Mouse (Mus musculus) left cerebral cortex, postnatal 4 days (tissue): Measurements from ENCODE around the gene Dnaic1. TPM values are rescaled to one million over a fixed set of nuclear protein-coding genes. Genes with fewer than 3 reads are reported as not detected.
A peak's percentile ranks its signal among the peaks of the same experiment; 100 is the strongest.
"Not testable (repeated sequence)": the region's sequence is repeated elsewhere in the genome, so short reads cannot be mapped to it uniquely, and the experiment has no call there.

Source experiments
- DNase-seq: peaks from one replicate; pipeline ENCODE4 v3.0.0-alpha.2; 2022
- intact Hi-C: fragments of 180-260 bp; cut with DNase I; formaldehyde crosslinking; loops from one replicate; pipeline ENCODE4 v1.15.1; 2025
- total RNA-seq, 2 experiments: library from RNA; stranded (reverse); gene quantifications; 2 replicates each; pipeline ENCODE4 v1.2.3; 2021

The Dnaic1 gene
- total RNA-seq, 2 experiments from 2014 or later, result 2.1 to 3.7 TPM

DNA sequence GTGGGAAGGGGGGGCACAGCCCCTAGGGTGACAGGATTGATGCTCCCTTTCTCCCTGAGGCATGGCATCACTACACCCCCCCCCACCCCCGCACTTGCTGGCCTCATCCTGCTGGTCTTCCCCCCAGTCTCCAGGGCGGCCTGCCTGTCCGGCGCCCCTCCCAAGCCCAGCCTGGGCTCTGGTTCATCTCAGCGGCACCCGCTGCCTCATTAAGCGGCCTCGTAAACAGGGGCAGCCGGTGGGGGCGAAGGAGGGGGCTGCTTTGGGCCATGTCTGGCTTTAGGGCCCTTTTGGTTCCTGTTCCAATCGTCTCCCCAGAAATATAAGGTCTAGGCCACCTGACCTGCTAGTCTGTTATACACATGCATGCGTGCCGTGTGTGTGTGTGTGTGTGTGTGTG is 90.0 kb downstream of the Dnaic1 start:
- intact Hi-C loops, result no loop called here
- no peak for DNase-seq

DNA sequence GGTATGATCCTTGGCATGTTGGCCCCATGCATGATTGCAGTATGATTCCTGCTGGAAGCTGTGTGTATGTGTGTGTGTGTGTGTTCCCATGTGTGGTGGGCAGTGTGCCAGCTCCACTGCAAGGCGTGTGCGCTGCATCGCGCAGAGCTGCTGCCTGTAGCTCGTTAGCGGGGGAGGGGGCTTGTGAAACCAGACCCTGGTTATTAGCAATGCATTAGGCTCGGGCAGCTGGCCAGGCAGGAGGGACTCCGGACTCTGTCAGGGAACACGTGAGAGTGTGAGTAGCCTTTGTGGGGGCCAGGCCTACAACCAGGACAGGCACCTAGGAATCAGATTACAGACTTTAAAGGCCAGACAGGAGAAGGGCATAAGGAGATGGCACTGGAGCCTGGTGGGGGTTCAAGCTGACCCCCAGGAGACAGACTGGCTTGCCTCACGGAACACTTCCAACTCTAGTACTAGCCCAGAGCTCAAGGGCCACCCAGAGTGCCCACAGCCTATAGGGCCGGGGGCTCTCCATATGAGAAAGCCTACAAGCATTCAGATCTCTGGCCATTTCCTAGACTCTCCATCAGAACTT is 91.4 kb downstream of the Dnaic1 start:
- peak; percentile 59 for DNase-seq
- intact Hi-C loops, result no loop called here

DNA sequence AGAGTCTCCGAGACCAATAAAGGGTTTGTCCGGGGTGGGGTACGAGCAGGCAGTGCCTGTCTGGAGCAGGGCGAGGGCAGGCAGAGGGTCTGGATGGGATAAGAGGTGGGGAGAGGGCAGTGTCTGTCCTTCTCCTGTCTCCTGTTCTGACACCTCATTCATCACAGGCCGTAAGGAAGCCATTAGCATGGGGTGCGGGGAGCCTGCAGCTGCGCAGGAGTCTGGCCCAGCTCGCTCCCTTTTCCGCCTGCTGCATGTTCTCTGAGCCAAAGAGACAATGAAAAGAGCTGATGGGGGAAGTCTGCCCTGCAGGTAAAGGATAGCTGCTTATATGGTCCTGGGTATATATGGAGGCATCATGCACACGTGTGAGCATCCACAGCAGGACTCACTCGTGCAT is 93.1 kb downstream of the Dnaic1 start:
- no peak for DNase-seq
- intact Hi-C loops, result no loop called here

DNA sequence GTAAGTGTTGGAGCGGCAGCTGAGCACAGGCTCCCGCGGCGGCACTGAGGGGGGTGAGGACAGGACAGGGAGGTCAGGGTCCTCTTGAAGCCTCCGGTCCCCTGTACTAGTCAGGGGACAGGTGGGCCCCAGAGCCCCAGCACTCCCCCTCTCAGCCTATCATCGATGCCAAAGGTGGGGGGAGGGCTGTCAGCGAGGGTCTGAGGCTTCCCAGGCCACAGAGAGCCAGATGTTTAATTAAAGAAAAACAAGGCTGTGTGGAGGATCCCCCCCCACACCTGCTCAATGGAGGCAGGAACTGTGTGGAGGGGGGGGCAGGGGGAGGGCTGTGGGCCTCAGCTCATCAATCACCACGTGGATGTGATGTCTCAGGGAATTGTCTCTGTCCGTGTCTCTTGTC is 94.0 kb downstream of the Dnaic1 start:
- intact Hi-C loops, result no loop called here
- DNase-seq, result no peak

DNA sequence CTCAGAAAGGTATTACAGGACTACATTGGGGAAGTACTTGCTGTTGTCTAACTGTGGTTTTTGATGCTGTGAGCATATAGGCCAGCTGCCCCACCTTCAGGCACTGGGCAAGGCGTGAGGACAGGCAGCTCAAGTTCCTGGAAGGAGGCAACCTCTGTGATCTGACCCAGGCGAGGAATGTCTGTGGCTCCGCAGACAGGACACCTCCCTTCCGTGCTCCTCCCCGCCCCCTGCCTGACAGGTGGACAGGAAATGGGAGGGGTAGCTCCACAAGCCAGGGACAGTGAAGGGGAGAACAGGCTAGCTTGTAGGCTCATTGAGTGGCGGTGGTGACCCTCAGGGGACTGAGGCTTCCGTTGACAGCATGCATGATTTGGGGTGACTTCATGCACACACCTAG is 95.0 kb downstream of the Dnaic1 start:
- intact Hi-C loops, result no loop called here

DNA sequence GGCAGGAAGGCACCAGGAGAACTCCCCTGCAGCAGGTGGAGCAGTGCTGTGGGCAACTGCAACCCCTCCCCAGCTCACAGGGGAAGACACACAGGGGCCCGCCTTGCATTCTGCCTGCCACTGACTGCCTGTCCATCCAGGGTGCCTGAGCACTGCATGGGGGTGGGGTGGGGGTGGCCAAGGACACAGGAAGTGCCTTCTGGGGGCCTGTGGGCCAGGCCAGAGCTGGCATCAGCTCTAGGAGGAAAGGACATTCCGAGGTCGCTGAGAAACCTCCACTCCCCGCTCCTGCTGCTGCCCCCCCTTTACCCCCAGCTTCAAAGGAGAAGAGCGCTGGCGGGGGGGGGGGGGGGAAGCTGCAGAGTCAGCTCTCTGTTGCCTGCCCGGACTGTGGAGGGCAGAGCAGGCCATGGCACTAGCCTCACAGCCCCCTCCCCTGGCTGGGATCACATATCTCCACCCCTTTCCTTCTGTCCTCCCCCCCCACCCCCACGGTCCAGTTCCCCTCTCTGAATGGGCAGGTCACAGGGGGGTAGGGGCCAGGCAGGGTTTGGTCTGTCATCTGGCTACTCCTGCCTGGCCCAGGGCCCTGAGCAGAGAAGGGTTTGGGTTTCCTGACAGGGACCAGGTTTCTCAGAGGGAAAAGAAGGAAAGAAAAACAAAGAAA is 95.6 kb downstream of the Dnaic1 start:
- intact Hi-C loops, result no loop called here
- no peak for DNase-seq

More for the DNA sequence above, 95.0 kb downstream of the Dnaic1 start:
- DNase-seq, result no peak

DNA sequence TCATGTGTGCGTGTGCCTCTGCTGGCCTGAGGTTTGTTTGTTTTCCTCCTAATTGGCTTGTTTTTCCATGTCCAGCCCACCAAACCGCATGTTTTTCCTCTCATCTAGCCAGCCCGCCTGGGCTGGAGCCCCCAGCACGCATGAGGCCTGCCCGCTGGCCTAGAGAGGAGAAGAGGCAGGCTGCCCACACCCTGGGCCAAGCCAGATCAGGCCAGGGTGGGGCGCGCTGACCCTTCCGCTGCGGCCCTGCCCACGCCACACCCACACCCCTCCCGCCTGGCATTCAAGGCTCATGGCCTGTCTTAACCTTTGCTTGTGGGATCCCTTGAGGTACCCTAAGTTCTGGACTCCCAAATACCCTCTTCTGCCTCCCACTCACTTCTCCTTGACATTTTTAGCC is 97.1 kb downstream of the Dnaic1 start:
- no peak for DNase-seq
- intact Hi-C loops, result no loop called here

DNA sequence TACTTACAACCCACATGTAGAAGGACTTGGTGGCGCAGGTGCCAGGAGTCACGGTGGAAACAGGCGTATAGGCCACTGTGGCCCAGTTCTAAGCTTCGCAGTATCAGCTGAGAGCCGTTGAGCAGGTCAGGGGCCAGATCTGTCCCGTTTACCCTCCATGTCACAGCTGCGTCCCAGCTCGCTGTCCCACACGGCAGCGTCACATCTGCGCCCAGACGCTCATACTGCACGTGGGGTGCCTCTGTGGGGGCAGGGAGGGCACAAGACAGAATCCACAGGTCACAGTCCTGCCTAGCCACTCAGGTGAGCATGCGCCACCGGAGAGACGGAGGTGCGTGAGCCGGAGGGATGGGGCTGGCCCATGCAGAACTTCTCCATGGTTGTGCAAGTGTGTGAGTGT is 101.3 kb downstream of the Dnaic1 start:
- intact Hi-C loops, result no loop called here
- DNase-seq, result no peak

DNA sequence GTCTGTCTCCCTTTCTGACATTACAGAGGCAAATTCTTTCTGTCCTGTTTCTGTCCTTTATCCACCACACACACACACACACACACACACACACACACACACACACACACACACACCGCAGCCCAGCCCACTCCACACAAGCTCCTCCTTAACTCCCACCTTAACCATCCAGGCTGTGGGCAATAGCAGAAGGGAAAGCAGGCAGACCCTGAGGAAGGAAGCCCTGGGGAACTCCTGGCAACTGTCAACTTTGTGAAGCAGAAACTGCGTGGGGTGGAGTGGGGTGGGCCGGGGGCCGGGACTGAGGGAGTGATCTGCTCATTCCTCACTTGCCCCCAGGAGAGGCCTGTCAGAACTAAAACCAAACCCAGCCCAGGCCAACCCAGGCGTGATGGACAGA is 101.9 kb downstream of the Dnaic1 start:
- DNase-seq, result no peak
- intact Hi-C loops, result no loop called here

DNA sequence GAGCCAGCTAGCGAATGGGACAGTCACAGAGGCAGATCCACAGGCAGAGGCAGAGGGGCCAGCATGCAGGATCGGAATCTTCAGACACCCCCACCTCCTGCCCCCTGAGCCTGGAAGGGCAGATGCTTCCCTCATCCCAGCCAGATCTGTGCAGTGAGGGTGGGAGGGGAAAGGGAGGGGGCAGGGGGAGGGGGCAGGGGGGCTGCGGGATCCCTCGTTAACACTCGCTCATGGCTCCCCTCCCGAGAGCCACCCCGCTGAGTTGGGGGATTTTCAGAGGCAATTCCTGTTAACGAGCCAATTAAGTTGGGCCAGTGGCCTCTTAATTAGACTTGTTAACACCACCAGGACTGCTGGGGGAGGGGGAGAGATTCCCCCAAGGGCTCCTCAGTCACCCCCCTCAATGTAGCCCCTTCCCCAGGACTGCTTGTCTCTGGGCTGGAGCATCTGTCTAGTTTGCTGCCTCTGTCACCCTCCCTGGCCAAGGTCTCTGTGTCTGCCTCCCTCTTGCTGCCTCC is 102.4 kb downstream of the Dnaic1 start:
- intact Hi-C loops, result no loop called here
- peak; percentile 55 for DNase-seq

DNA sequence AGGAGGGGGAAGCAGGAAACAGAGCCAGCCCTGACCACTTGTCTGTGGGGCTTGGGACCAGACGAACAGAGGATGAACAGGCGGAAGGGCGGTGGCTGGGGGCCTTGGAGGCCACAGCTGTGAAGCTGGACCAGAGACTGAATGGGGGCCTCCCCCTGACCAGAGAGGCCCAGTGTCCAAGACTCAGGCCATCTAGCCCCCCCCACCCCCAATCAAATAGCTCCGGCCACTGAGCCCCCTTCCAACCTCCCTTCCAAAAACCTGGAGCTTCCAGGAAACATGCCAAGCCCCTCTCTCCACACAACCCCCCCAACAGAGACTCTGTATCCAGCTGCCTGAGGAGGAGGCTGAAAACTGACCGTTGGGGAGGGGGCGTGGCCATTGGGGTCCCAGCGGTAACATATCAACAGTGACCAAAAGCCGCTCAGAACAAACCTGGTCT is 103.0 kb downstream of the Dnaic1 start:
- intact Hi-C loops, result no loop called here
- peak; percentile 41 for DNase-seq

DNA sequence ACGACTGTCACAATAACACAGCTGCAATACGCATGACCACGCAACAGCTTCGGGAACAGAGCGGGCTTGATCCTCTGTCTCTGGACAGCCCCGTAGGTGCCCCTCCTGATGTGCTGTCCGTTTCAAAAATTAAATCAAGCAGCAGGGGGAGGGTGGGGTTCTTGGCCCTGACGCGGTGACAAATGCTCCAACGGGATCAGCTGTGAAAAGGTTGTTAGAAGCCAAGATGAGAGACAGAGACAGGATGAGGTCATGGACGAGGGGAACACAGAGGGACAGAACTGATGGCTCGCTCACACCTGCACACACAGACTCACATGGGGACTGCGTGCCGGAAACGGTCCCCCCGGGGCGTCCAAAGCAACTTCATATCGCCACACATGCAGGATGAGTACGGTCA is 103.6 kb downstream of the Dnaic1 start:
- no peak for DNase-seq
- intact Hi-C loops, result no loop called here

DNA sequence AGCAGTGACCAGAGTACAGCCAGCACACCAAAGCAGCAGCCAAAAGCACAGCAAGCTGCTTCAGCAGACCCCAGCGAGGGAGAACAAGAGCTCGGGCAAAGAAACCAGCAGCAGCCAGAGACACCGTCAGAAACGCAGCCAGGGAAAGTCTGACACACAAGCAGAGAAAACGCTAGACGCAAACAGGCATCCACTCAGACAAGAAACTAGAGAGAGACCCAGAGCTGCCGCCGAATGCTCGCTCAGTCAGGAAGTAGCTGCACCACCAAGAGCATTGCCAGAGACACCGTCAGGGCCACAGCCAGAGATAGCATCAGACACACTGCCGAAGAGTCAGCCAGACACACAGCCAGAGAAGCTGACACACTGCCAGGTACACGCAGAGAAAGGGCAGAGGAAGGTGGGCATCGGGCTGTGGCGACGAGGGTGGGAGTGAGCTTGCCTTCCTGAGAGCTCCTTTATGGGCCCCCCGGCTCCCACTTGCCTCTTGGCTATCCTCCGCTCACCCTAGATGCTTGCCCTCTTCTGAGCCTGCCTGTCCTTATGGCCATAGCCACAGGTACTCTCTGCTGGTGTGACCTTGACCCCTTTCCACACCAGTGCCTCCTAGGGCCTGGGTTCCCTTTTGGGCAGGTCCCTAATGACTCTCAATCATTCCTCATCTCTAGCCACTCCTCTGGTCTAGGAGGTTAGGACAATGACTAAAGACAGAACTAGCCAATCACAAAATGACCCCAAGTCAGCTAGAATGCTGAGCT is 106.9 kb downstream of the Dnaic1 start:
- peak; percentile 58 for DNase-seq
- intact Hi-C loops, result no loop called here

DNA sequence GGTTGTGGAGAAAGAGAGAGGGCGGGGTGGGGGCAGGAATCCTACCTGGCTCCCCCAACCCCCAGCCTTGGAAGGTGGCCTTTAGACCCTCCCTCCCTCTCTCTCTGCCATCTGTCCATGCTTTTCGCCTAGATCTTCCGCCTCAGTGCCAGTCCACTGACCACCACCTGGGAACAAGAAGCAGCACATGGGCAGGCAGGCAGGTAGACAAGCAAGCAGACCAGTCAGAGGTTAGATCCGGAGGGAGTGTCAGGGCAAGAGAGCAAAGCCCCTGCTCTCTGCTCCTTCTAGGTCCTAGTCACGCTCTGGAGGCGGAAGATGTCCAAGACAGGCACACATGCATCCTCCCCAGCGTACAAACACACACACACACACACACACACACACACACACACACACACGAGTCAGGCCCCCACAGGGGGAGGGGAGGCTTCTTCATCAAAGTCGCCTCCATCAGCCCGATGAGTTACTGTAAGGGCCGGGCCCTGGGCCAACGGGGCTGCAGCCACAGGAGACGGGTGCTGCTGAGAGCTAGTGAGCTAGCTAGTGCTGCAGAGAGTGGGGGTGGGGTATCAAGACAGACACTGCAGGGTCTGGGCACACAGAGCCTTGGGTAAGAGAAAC is 107.5 kb downstream of the Dnaic1 start:
- intact Hi-C loops, result no loop called here
- peak; percentile 81 for DNase-seq

DNA sequence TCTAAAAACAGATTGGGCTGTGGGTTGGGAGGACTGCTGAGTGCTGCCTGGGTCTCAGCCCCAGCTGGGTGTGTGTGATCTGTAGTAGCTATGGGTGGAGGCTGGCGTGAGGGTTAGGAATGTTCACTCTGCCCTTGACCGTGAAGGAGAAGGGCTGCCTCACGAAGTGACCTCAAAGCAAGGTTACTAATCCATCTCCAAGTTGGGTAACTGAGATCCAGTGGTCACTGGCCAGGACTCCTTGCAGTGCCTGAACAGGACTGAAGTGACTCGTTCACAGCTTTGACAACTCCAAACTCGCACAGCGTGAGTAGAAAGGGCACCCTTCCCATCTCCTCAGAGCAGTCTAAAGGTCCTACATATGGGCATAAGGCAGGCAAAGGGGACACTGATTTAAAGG is 109.3 kb downstream of the Dnaic1 start:
- intact Hi-C loops, result no loop called here
- DNase-seq, result no peak

DNA sequence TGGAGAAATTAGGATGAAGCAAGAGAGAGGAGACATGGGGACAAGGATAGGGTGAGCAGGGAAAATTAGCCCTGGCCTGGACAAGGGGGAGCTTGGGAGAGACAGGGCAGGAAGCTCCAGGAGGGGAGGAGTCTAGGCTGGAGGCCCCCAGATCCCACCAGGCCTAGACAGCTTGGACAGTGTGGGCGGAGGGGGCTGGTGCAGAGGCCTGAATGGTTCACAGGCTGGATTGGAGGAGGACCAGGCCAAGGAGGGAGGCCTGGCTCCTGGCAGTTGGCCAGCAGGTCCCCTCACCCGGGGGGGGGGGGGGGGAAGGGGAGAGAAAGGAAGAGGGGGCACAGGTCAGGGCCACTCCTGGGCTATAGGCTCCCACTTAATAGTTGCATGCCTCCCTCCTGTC is 109.7 kb downstream of the Dnaic1 start:
- DNase-seq, result no peak
- intact Hi-C loops, result no loop called here

DNA sequence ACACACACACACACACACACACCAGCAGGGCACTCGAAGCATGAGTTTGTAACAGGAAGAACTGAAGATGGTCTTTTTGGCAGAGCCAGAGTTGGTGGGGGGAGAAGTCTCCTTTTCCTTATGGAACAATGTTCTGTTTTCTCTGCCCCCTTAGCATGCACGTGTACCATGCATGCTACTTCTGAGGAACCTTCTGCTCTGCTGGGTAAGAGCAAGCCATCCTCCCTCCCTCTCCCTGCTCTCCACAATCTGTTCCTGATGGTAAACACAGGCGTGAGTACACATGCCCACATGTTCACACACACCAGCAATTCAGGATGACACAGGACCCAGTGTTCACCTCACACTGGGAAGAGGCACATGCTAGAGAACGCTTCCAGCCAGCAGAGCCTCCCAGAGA is 111.6 kb downstream of the Dnaic1 start:
- intact Hi-C loops, result no loop called here

DNA sequence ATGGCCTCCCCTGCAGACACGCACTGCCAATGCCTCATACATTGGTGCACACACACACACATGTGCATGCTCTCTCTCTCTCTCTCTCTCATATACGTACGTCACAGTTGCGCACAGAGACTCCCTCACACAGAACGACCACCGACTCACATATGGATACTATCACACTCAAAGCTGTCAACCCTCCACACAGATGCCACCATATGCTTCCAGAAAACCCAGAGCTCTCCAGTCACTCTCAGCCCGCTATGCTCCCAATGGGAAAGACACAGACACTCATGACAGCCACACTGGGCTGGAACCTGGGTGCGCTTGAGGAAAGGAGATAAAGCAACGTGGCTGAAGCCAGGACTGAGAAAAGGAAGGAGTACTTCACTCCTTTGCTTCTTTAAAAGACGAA is 112.4 kb downstream of the Dnaic1 start:
- intact Hi-C loops, result no loop called here
- no peak for DNase-seq

More for the DNA sequence above, 111.6 kb downstream of the Dnaic1 start:
- no peak for DNase-seq

DNA sequence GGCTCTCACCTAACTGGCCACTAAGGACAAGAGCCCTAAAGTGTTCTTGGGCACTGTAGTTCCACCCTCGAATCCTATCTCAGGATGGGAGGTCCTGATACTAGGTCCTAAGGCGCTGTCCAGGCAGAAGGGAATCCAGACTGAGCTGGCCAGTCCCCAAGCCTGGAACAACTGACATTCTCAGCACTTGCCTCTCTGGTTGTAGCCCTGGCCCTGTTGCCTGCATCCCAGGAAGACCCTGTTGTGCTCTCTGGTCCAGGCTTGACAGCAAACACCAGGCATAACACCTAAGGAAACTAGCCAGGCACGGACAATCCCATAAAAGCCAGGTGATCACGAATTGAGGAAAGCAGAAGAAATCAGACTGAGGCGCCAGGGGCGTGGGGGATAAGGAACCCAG is 113.2 kb downstream of the Dnaic1 start:
- intact Hi-C loops, result no loop called here
- DNase-seq, result no peak

DNA sequence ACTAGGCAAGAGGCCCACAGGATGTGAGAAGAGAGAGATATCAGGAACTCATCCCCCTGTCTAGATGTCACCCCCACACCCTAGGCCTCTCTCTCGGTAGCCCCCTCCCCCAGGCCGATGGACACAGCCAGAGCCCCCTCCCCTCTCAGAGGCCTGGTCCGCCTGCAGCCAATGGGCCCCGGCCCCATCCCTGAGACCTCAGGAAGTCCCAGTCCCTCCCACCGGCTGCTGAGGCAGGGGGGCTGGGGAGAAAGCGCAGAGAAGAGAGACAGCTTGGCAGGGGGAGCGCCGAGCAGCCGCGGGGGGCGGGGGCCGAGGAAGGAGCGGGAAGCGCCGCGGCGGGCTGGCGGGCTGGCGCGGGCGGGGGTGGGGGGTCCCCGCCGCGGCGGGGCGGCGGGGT is 113.7 kb downstream of the Dnaic1 start:
- intact Hi-C loops, result not testable (repeated sequence)
- DNase-seq, result peak; percentile 44

DNA sequence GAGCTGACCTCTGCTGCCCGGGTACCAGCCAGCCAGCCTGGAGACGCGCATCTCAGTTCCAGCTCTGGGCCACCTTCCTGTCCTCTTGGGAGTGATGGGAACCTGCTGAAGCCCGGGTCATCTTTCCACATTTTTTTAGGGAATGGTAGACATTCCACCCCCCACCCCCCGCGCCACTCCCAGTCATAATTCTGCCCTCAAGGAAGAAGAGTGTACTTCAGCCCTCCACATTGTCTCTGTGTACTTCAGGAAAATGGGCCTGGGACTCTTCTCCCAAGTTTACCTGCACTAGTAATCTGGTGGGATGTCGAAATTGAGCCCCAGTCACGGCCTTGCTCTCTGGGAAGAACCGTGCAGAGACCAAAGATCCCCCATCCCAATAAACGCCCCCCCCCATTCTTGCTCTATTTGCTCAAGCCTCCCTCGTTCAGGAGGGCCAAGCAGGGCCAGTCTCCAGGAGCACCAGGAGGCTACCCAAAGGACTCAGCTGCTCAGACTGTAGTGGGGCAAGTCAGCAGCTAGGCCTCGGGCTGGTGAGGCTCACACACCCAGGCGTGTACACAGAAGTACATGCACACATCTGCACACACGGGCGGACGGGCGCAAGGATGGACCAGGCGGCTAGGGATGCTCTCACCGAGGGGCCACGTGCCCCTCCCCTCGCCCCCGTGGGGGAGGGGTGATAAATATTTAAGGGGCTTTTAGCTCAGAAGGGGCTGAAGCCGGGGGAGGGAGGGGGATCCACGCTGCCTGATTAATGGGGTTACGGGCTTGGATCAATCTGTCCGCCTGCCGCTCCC is 114.8 kb downstream of the Dnaic1 start:
- DNase-seq, intact Hi-C loops: not testable (repeated sequence)
